Mouse (Mus musculus): ENCODE results near the gene Olfr1099. TPM values are rescaled to one million over a fixed set of nuclear protein-coding genes. Genes with fewer than 3 reads are reported as not detected.

The Olfr1099 gene
- polyA plus RNA-seq (2014; fragmentation: Nextera tagmentation; extraction: Ambion mirVana), result not detected in 2 replicates

DNA sequence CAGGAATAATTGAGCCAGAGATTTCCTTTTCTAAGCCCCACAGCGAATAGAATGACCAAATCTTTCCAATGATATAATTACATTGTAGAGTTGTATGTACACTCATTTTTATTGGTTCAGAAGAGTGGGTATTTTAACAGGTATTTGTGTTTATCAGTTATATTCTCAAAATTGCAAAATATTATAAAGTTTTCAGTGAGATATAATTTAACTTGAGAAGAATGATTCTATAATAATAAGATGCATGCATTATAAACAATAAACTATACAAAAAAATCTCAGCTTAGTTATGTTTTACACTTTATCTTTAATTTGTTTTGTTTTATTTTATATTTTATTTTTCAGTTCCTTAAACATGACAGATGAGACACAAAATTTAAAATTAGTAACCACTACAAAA, at the start of gene Olfr1099:
TSS of gene Olfr1099 (minus strand) at position 101 of the 400 bp plus-strand sequence.
- no peaks in the 10 kb centered on the region for H3K27me3 ChIP-seq (replicated peaks; ENCODE audit: control insufficient read depth, insufficient read depth, low read length)
- H3K4me3 ChIP-seq (ENCODE audit: low read depth, low read length), result no peak within 1 kb of the TSS
- H3K36me3 ChIP-seq (ENCODE audit: control insufficient read depth, insufficient read depth, low read length), result no peaks in the 10 kb centered on the region
- H3K9ac ChIP-seq (ENCODE audit: low read length), result no peak within 1 kb of the TSS
- ATAC-seq, result no peak
- 73% methylated on average over 1 of the region's 1 CpGs for whole genome bisulfite sequencing
- no peaks in the 10 kb centered on the region for H3K9me3 ChIP-seq (replicated peaks; ENCODE audit: control insufficient read depth, low read length)
- DNase-seq (ENCODE audit: low spot score), result no peak
- no peak within 1 kb of the TSS for H3K4me2 ChIP-seq (ENCODE audit: low read length)
- no peaks in the 10 kb centered on the region for H3K4me1 ChIP-seq (ENCODE audit: control insufficient read depth, insufficient read depth, low read length)
- no peak within 1 kb of the TSS for H3K27ac ChIP-seq (ENCODE audit: low read depth, low read length)

- no peak within 1 kb of the TSS for H3K4me3 ChIP-seq (ENCODE audit: low read depth, low read length)
- no peaks in the 10 kb centered on the region for H3K27me3 ChIP-seq (replicated peaks; ENCODE audit: control insufficient read depth, insufficient read depth, low read length)
- DNase-seq (ENCODE audit: low spot score) (no peak), ATAC-seq (no peak)
- no peaks in the 10 kb centered on the region for H3K9me3 ChIP-seq (replicated peaks; ENCODE audit: control insufficient read depth, low read length)
- H3K27ac ChIP-seq (ENCODE audit: low read depth, low read length), result no peak within 1 kb of the TSS
- H3K4me2 ChIP-seq (ENCODE audit: low read length), result no peak within 1 kb of the TSS
- H3K36me3 ChIP-seq (ENCODE audit: control insufficient read depth, insufficient read depth, low read length), result no peaks in the 10 kb centered on the region
- H3K4me1 ChIP-seq (ENCODE audit: control insufficient read depth, insufficient read depth, low read length), result no peaks in the 10 kb centered on the region
- H3K9ac ChIP-seq (ENCODE audit: low read length), result no peak within 1 kb of the TSS
Observed at GRCm38 (mm10) chr2:86998098-86998497, 37.6 kb upstream of the Olfr1099 start, which contains the start of gene Olfr1102. Gene Olfr1102 (plus strand): TSS chr2:86998398.

DNA sequence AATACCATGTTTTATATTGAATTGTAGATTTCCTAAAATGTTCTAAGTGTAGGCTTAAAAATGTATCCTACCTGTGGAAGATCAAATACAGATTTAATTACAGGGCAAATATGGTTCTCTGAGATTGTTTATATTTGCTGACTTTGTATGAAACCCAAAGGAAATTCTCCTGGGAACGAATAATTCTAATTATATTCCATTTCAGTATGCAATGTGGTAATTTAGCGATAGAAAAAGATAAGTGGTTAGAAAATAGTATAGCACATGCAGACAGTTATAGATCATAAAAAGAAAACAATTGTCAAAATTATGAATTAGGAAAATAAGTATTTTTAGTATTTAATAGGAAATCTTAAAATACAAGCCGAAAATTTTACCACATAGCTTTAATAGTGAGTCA, 30.6 kb upstream of the Olfr1099 start, which contains the start of gene Olfr1101:
TSS of gene Olfr1101 (minus strand) at position 101 of the 400 bp plus-strand sequence.
- H3K4me1 ChIP-seq (ENCODE audit: control insufficient read depth, insufficient read depth, low read length), result no peaks in the 10 kb centered on the region
- H3K9me3 ChIP-seq (replicated peaks; ENCODE audit: control insufficient read depth, low read length), result no peaks in the 10 kb centered on the region
- no peaks in the 10 kb centered on the region for H3K27me3 ChIP-seq (replicated peaks; ENCODE audit: control insufficient read depth, insufficient read depth, low read length)
- H3K9ac ChIP-seq (ENCODE audit: low read length), result no peak within 1 kb of the TSS
- DNase-seq (ENCODE audit: low spot score), result no peak
- H3K4me3 ChIP-seq (ENCODE audit: low read depth, low read length), result no peak within 1 kb of the TSS
- no peaks in the 10 kb centered on the region for H3K36me3 ChIP-seq (ENCODE audit: control insufficient read depth, insufficient read depth, low read length)
- no peak within 1 kb of the TSS for H3K4me2 ChIP-seq (ENCODE audit: low read length)
- WGBS, result 82% methylated on average over 3 of the region's 3 CpGs
- ATAC-seq, result no peak
- H3K27ac ChIP-seq (ENCODE audit: low read depth, low read length), result no peak within 1 kb of the TSS

GRCm38 (mm10) chr2:86979854-86980253, 19.4 kb upstream of the Olfr1099 start, which contains the start of gene Olfr1100:
Gene Olfr1100 (minus strand): TSS chr2:86979954.
- WGBS, result 78% methylated on average over 3 of the region's 3 CpGs
- H3K4me1 ChIP-seq (ENCODE audit: control insufficient read depth, insufficient read depth, low read length), result no peaks in the 10 kb centered on the region
- ATAC-seq, result no peak

GRCm38 (mm10) chr2:86926557-86926956, 33.9 kb downstream of the Olfr1099 start:
- Histone ChIP-seq H3K36me3 (ENCODE audit: control insufficient read depth, insufficient read depth, low read length) (no peaks in the 10 kb centered on the region), H3K9ac (ENCODE audit: low read length) (no peak overlapping the region), H3K27me3 (replicated peaks; ENCODE audit: control insufficient read depth, insufficient read depth, low read length) (no peaks in the 10 kb centered on the region), H3K4me3 (ENCODE audit: low read depth, low read length) (no peak overlapping the region), H3K4me1 (ENCODE audit: control insufficient read depth, insufficient read depth, low read length) (no peaks in the 10 kb centered on the region), H3K4me2 (ENCODE audit: low read length) (no peak overlapping the region), H3K27ac (ENCODE audit: low read depth, low read length) (no peak overlapping the region), H3K9me3 (replicated peaks; ENCODE audit: control insufficient read depth, low read length) (no peaks in the 10 kb centered on the region)
- ATAC-seq (no peak), DNase-seq (ENCODE audit: low spot score) (no peak)

More at GRCm38 (mm10) chr2:86979854-86980253, 19.4 kb upstream of the Olfr1099 start, which contains the start of gene Olfr1100:
- Histone ChIP-seq H3K4me2 (ENCODE audit: low read length) (no peak within 1 kb of the TSS), H3K36me3 (ENCODE audit: control insufficient read depth, insufficient read depth, low read length) (no peaks in the 10 kb centered on the region), H3K9me3 (replicated peaks; ENCODE audit: control insufficient read depth, low read length) (no peaks in the 10 kb centered on the region), H3K9ac (ENCODE audit: low read length) (no peak within 1 kb of the TSS), H3K27ac (ENCODE audit: low read depth, low read length) (no peak within 1 kb of the TSS), H3K27me3 (replicated peaks; ENCODE audit: control insufficient read depth, insufficient read depth, low read length) (no peaks in the 10 kb centered on the region), H3K4me3 (ENCODE audit: low read depth, low read length) (no peak within 1 kb of the TSS)
- DNase-seq (ENCODE audit: low spot score), result no peak

DNA sequence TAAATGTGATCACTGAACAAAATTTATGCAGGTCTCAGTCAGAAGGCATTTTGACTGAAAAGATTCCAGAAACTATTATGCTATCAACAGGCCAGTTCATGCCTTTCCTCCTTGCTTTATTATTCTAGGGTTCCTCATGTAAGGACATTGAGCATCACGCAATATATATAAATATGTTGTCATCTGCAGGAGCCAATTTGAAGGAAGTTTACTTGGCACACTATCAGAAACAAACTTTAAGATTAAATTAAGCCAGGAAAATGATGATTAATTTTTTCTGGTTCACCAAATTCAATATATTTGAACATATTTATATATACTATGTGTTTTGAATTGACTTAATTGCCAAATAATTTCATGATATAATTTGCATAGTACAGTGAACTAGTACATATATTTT, 36.0 kb downstream of the Olfr1099 start, which contains the start of gene Olfr1098:
TSS of gene Olfr1098 (minus strand) at position 101 of the 400 bp plus-strand sequence.
- 91% methylated on average over 1 of the region's 1 CpGs for WGBS
- H3K9ac ChIP-seq (ENCODE audit: low read length), result no peak within 1 kb of the TSS
- DNase-seq (ENCODE audit: low spot score), result no peak
- no peaks in the 10 kb centered on the region for H3K36me3 ChIP-seq (ENCODE audit: control insufficient read depth, insufficient read depth, low read length)
- H3K4me1 ChIP-seq (ENCODE audit: control insufficient read depth, insufficient read depth, low read length), result no peaks in the 10 kb centered on the region
- H3K27me3 ChIP-seq (replicated peaks; ENCODE audit: control insufficient read depth, insufficient read depth, low read length), result no peaks in the 10 kb centered on the region
- H3K4me3 ChIP-seq (ENCODE audit: low read depth, low read length), result no peak within 1 kb of the TSS
- no peak for ATAC-seq
- H3K4me2 ChIP-seq (ENCODE audit: low read length), result no peak within 1 kb of the TSS
- H3K9me3 ChIP-seq (replicated peaks; ENCODE audit: control insufficient read depth, low read length), result no peaks in the 10 kb centered on the region
- no peak within 1 kb of the TSS for H3K27ac ChIP-seq (ENCODE audit: low read depth, low read length)

DNA sequence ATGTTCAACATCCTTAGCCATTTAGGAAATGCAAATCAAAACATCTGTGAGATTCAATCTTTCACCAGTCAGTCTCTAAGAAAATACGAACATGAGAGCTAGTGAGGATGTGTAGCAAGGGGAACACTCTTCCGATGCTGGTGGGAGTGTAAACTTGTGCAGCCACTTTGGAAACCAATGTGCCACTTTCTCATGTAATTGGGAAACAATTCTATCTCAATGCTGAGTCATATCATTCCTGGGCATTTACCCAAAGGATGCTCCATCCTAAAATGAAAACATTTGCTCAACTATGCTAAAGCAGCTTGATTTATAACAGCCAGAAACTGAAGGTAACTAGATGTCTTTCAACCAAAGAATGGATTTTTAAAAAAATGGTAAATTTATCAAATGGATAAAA, 54.8 kb downstream of the Olfr1099 start:
- DNase-seq (ENCODE audit: low spot score) (no peak), ATAC-seq (no peak)
- H3K4me3 ChIP-seq (ENCODE audit: low read depth, low read length), result no peak overlapping the region
- H3K36me3 ChIP-seq (ENCODE audit: control insufficient read depth, insufficient read depth, low read length), result no peaks in the 10 kb centered on the region
- no peak overlapping the region for H3K4me2 ChIP-seq (ENCODE audit: low read length)
- H3K27me3 ChIP-seq (replicated peaks; ENCODE audit: control insufficient read depth, insufficient read depth, low read length), result no peaks in the 10 kb centered on the region
- no peaks in the 10 kb centered on the region for H3K4me1 ChIP-seq (ENCODE audit: control insufficient read depth, insufficient read depth, low read length)
- H3K9me3 ChIP-seq (replicated peaks; ENCODE audit: control insufficient read depth, low read length), result no peaks in the 10 kb centered on the region
- WGBS, result 92% methylated on average over 2 of the region's 2 CpGs
- H3K9ac ChIP-seq (ENCODE audit: low read length), result no peak overlapping the region
- H3K27ac ChIP-seq (ENCODE audit: low read depth, low read length), result no peak overlapping the region

Other genes with a start within 250 kb of the Olfr1099 start
- gene Olfr1089, start 227.0 kb downstream of the Olfr1099 start, polyA plus RNA-seq (2014; fragmentation: Nextera tagmentation; extraction: Ambion mirVana), result not detected in 2 replicates
- not detected in 2 replicates for gene Olfr1090, start 201.7 kb downstream of the Olfr1099 start, polyA plus RNA-seq (2014; fragmentation: Nextera tagmentation; extraction: Ambion mirVana)
- gene Olfr1093, start 178.2 kb downstream of the Olfr1099 start, polyA plus RNA-seq (2014; fragmentation: Nextera tagmentation; extraction: Ambion mirVana), result not detected in 2 replicates
- gene Olfr141, start 150.7 kb downstream of the Olfr1099 start, polyA plus RNA-seq (2014; fragmentation: Nextera tagmentation; extraction: Ambion mirVana), result not detected in 2 replicates
- gene Olfr1094, start 136.0 kb downstream of the Olfr1099 start, polyA plus RNA-seq (2014; fragmentation: Nextera tagmentation; extraction: Ambion mirVana), result not detected in 2 replicates
- gene Olfr1095, start 109.0 kb downstream of the Olfr1099 start, polyA plus RNA-seq (2014; fragmentation: Nextera tagmentation; extraction: Ambion mirVana), result not detected in 2 replicates
- gene Gm13723, start 85.9 kb downstream of the Olfr1099 start, polyA plus RNA-seq (2014; fragmentation: Nextera tagmentation; extraction: Ambion mirVana), result not detected in 2 replicates
- not detected in 2 replicates for gene Olfr1097, start 68.5 kb downstream of the Olfr1099 start, polyA plus RNA-seq (2014; fragmentation: Nextera tagmentation; extraction: Ambion mirVana)
- gene Olfr1098, start 36.1 kb downstream of the Olfr1099 start, polyA plus RNA-seq (2014; fragmentation: Nextera tagmentation; extraction: Ambion mirVana), result not detected in 2 replicates
- gene Olfr1100, start 19.3 kb upstream of the Olfr1099 start, polyA plus RNA-seq (2014; fragmentation: Nextera tagmentation; extraction: Ambion mirVana), result not detected in 2 replicates
- gene Olfr1101, start 30.5 kb upstream of the Olfr1099 start, polyA plus RNA-seq (2014; fragmentation: Nextera tagmentation; extraction: Ambion mirVana), result not detected in 2 replicates
- not detected in 2 replicates for gene Olfr1102, start 37.7 kb upstream of the Olfr1099 start, polyA plus RNA-seq (2014; fragmentation: Nextera tagmentation; extraction: Ambion mirVana)
- not detected in 2 replicates for gene Olfr1104, start 66.4 kb upstream of the Olfr1099 start, polyA plus RNA-seq (2014; fragmentation: Nextera tagmentation; extraction: Ambion mirVana)
- gene Olfr1105, start 75.8 kb upstream of the Olfr1099 start, polyA plus RNA-seq (2014; fragmentation: Nextera tagmentation; extraction: Ambion mirVana), result not detected in 2 replicates
- not detected in 2 replicates for gene Olfr1106, start 91.6 kb upstream of the Olfr1099 start, polyA plus RNA-seq (2014; fragmentation: Nextera tagmentation; extraction: Ambion mirVana)
- not detected in 2 replicates for gene Olfr1107, start 115.1 kb upstream of the Olfr1099 start, polyA plus RNA-seq (2014; fragmentation: Nextera tagmentation; extraction: Ambion mirVana)
- not detected in 2 replicates for gene Olfr1109, start 135.3 kb upstream of the Olfr1099 start, polyA plus RNA-seq (2014; fragmentation: Nextera tagmentation; extraction: Ambion mirVana)
- not detected in 2 replicates for gene Olfr259, start 153.9 kb upstream of the Olfr1099 start, polyA plus RNA-seq (2014; fragmentation: Nextera tagmentation; extraction: Ambion mirVana)
- not detected in 2 replicates for gene Olfr1110, start 179.6 kb upstream of the Olfr1099 start, polyA plus RNA-seq (2014; fragmentation: Nextera tagmentation; extraction: Ambion mirVana)
- gene Olfr1111, start 191.9 kb upstream of the Olfr1099 start, polyA plus RNA-seq (2014; fragmentation: Nextera tagmentation; extraction: Ambion mirVana), result not detected in 2 replicates
- not detected in 2 replicates for gene Olfr1112, start 227.1 kb upstream of the Olfr1099 start, polyA plus RNA-seq (2014; fragmentation: Nextera tagmentation; extraction: Ambion mirVana)
- not detected in 2 replicates for gene Olfr1113, start 248.3 kb upstream of the Olfr1099 start, polyA plus RNA-seq (2014; fragmentation: Nextera tagmentation; extraction: Ambion mirVana)